Mouse (Mus musculus) E14TG2a.4 (cell line): ENCODE data around the gene Ccr2.
"Not testable (repeated sequence)": the region's sequence is repeated elsewhere in the genome, so short reads cannot be mapped to it uniquely, and the experiment has no call there.

ENCODE experiments used
- H3K27me3 ChIP-seq: 2 replicates; pipeline ENCODE4 v1.6.1; 2014; ENCODE audit warnings: low read length, control low read depth; ENCODE audit not compliant: insufficient read depth
- H3K36me3 ChIP-seq: 2 replicates; pipeline ENCODE4 v1.6.1; 2014; ENCODE audit warnings: low read length, control low read depth; ENCODE audit not compliant: insufficient read depth
- H3K4me1 ChIP-seq: replicated peaks from 2 replicates; pipeline ENCODE4 v1.6.1; 2014; ENCODE audit warnings: low read depth, low read length, control low read depth
- H3K4me3 ChIP-seq: replicated peaks from 2 replicates; pipeline ENCODE4 v1.5.1; 2014; ENCODE audit warnings: mild to moderate bottlenecking, low read length
- H3K9me3 ChIP-seq: 2 replicates; pipeline ENCODE4 v1.6.1; 2014; ENCODE audit warnings: low read length, control low read depth
- CTCF ChIP-seq: conservative IDR thresholded peaks from 2 replicates; pipeline ENCODE4 v1.5.1; 2014; ENCODE audit warnings: low read length
- NANOG ChIP-seq: IDR thresholded peaks from 2 replicates; pipeline ENCODE4 v1.6.1; 2014; ENCODE audit warnings: borderline replicate concordance, low read length, mixed read lengths
- POU5F1 ChIP-seq: IDR thresholded peaks from 2 replicates; pipeline ENCODE4 v1.6.1; 2014; ENCODE audit warnings: low read length, borderline replicate concordance

Ccr2 gene

DNA sequence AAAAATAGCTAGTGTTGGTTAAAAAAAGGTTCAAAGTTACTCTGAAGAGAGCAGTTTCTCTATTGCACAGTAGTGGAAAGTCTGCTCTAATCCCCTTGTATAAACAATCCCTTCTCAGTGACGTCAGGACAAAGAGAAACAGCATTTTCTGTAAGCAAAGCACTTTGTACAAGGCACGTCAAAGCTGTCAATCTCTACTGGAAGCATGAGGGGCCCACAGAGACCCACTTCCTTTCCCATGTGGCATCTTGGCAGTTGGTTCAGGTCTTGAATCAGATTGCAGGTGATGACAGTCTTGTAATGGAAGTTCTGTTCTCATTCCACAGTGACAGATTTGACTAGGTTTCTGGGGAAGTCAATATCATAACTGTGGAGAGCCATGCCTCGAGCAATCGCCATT lies 21.9 kb upstream of the Ccr2 start:
- Histone ChIP-seq H3K36me3 (no peaks in the 10 kb centered on the region), H3K4me3 (no peak overlapping the region), H3K4me1 (no peaks in the 10 kb centered on the region), H3K27me3 (no peaks in the 10 kb centered on the region), H3K9me3 (peaks cover 17% of the 10 kb centered on the region)
- no peak for TF ChIP-seq NANOG

DNA sequence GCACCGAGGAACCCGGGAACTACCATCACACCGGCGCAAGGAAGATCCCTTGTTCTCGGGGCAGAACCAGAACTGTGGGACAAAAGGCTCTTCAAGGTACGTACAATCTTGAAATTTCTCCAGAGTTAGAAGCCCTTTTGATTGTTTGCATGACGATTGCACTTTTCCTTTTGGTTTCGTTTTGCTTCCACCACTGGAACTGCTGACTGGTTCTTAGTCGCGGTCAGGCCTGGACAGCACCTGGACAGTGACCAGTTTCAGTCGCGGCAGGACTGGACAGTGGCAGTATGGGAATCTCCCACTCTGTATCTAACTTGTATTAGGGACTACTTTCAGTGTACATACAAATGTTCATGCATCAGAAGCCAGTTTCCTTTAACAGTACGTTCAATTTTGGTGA lies 21.3 kb upstream of the Ccr2 start:
- not testable (repeated sequence) for H3K4me1 ChIP-seq, H3K36me3 ChIP-seq, H3K27me3 ChIP-seq, H3K4me3 ChIP-seq
- H3K9me3 ChIP-seq, result peaks cover 17% of the 10 kb centered on the region

- Histone ChIP-seq H3K4me1 (no peaks in the 10 kb centered on the region), H3K27me3 (no peaks in the 10 kb centered on the region), H3K4me3 (no peak overlapping the region), H3K9me3 (peaks cover 9% of the 10 kb centered on the region; the same call in 1 of the 2 replicates), H3K36me3 (no peaks in the 10 kb centered on the region)
- no peak for TF ChIP-seq POU5F1
- no peak for TF ChIP-seq CTCF
- TF ChIP-seq NANOG, result no peak
These were observed 11.3 kb upstream of the Ccr2 start for GRCm38 (mm10) chr9:124090441-124090840.

GRCm38 (mm10) chr9:124099127-124099526 lies 2.6 kb upstream of the Ccr2 start:
- H3K27me3 ChIP-seq, result no peaks in the 10 kb centered on the region
- H3K36me3 ChIP-seq, result no peaks in the 10 kb centered on the region
- no peak overlapping the region for H3K4me3 ChIP-seq
- peaks cover 4% of the 10 kb centered on the region; the same call in 1 of the 2 replicates for H3K9me3 ChIP-seq
- no peaks in the 10 kb centered on the region for H3K4me1 ChIP-seq
- TF ChIP-seq NANOG (no peak), CTCF (no peak), POU5F1 (no peak)

DNA sequence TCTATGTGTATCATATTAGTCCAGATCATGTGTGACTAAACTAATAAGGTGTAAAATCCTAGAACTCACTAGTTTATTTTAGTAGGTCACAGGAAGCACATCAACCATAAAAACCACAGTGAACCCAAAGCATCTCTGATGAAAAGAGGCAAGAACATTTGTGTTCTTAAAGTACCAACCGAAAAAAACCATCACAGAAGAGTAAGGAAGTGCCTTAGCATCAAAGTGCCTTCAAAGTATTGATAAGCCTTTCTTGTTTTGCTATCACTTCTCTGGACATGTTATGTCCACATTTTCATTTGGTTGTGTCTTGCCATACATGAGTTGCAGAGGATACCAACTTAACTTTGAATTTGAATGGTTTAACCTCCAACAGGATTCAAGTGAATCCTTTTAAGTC lies 1.4 kb upstream of the Ccr2 start:
- H3K27me3 ChIP-seq, result no peaks in the 10 kb centered on the region
- peaks cover 4% of the 10 kb centered on the region; the same call in 1 of the 2 replicates for H3K9me3 ChIP-seq
- H3K4me1 ChIP-seq, result no peaks in the 10 kb centered on the region
- no peaks in the 10 kb centered on the region for H3K36me3 ChIP-seq
- TF ChIP-seq POU5F1, result no peak
- TF ChIP-seq CTCF, result no peak
- no peak for TF ChIP-seq NANOG
- H3K4me3 ChIP-seq, result no peak overlapping the region

DNA sequence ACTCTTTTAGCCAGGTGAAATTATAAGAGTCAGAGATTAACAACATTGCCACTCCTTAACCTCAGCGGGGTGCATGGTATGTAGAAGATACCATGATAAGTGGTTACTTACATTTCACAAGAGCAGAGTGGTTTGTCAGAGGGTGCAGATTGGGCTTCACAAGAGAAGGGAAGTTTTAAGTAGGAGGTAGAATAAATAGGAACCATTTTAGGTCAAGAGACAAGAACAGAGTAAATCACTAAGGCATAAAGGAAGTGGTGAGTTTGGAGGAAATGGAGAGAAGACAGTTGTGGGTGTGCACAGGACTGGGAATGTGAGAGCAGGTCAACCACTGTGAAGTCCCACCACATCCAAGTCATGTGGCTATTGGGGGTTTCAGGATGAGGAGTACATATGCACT lies 1.4 kb downstream of the Ccr2 start:
- no peak for TF ChIP-seq CTCF
- no peak overlapping the region for H3K4me3 ChIP-seq
- no peaks in the 10 kb centered on the region for H3K36me3 ChIP-seq
- no peaks in the 10 kb centered on the region for H3K4me1 ChIP-seq
- no peaks in the 10 kb centered on the region for H3K9me3 ChIP-seq
- H3K27me3 ChIP-seq, result no peaks in the 10 kb centered on the region

DNA sequence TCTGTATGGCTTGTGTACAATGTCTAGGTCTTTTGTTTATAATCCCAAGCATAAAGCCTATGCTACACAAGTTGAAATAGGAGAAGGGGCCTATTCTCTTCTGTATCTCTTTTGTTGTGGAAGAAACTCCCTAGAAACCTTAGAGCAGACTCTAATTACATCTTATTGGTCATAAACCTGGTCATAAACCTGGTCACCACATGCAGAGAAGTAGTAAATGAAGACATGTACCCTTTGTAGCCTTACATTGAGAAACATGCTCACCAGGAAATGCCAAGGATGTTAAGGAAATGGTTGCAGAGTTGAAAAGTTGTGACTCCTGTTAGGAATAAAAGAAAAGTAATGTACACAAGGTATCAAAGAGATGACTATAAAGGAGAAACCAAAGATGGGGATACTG lies 3.4 kb downstream of the Ccr2 start:
- no peaks in the 10 kb centered on the region for H3K9me3 ChIP-seq
- no peaks in the 10 kb centered on the region for H3K36me3 ChIP-seq
- no peak for TF ChIP-seq NANOG
- TF ChIP-seq POU5F1, result no peak
- TF ChIP-seq CTCF, result no peak
- no peaks in the 10 kb centered on the region for H3K4me1 ChIP-seq
- no peak overlapping the region for H3K4me3 ChIP-seq
- no peaks in the 10 kb centered on the region for H3K27me3 ChIP-seq

DNA sequence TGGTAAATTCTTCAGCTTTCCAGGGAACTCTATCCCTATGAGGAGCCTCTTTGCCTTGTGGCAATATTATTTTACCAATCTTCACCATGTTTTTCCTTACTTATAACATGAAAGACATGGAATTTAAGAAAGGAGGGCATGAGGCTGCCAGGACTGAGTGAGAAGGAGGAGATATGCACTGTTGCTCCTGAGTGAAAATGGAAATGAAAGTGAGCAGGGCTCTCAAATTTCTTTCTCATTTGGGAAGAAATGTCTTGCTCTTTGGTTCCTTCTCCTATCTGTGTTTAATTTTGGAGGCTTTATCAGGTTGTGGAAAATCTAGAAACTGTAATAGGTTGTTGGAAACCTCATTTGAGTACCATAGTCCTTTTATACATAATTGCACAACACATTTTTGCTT lies 5.5 kb downstream of the Ccr2 start:
- Histone ChIP-seq H3K4me1 (no peaks in the 10 kb centered on the region), H3K9me3 (no peaks in the 10 kb centered on the region), H3K27me3 (no peaks in the 10 kb centered on the region), H3K36me3 (no peaks in the 10 kb centered on the region), H3K4me3 (no peak overlapping the region)
- TF ChIP-seq NANOG (no peak), CTCF (no peak), POU5F1 (no peak)

DNA sequence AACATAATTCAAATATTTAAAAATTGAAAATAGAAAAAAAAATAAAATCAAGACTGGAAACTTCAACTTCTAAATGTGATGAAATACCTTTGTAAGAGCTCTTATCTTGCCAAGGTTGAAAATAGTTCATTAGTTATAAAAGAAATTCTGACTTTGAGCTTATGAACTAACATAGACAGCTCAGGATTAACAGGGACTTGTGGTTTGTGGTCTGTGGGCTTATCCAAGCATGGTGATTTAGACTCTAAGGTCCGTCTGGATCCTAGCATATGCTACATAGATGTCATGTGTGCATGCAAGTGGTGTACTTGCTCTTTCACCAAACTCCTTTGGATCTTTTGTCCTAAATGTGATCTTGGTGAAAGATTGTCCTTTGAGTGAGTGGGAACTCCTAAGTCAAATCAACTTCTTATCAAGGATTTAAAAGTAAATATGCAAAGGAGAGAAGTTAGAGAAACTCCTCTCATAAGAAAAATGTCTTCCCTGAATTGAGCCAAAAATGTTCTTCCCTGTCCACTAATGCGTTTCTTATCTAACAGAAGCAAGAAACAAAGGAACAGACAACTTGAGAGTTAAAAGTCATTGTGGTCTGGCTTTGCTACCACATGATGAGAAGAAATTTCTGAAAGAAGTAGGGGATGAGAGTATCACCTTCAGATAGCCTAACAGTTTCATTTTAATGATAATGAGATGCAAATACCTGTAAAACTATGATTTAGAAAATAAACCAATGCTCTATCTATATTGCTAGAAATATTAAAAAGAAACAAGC lies 6.8 kb downstream of the Ccr2 start:
- TF ChIP-seq CTCF (no peak), NANOG (no peak), POU5F1 (no peak)
- no peaks in the 10 kb centered on the region for H3K9me3 ChIP-seq
- no peaks in the 10 kb centered on the region for H3K4me1 ChIP-seq

More for the DNA sequence above, 6.8 kb downstream of the Ccr2 start:
- no peak overlapping the region for H3K4me3 ChIP-seq
- no peaks in the 10 kb centered on the region for H3K36me3 ChIP-seq
- H3K27me3 ChIP-seq, result no peaks in the 10 kb centered on the region
